Mouse (Mus musculus) erythroblast, embryonic 14.5 days (primary cell): Measurements from ENCODE around the gene Rab27a. TPM values are rescaled to one million over a fixed set of nuclear protein-coding genes. Genes with fewer than 3 reads are reported as not detected.

Experiments used
- H3K27me3 ChIP-seq: 2 replicates; pipeline ENCODE4 v1.6.1; 2012; ENCODE audit warnings: inconsistent platforms; ENCODE audit not compliant: control insufficient read depth
- H3K36me3 ChIP-seq: 2 replicates; pipeline ENCODE4 v1.6.1; 2012; ENCODE audit warnings: mild to moderate bottlenecking, inconsistent platforms; ENCODE audit not compliant: control insufficient read depth
- H3K4me1 ChIP-seq: 2 replicates; pipeline ENCODE4 v1.6.1; 2012; ENCODE audit warnings: inconsistent platforms; ENCODE audit not compliant: control insufficient read depth
- H3K4me3 ChIP-seq: replicated peaks from 2 replicates; pipeline ENCODE3; 2012; ENCODE audit warnings: moderate library complexity, mild to moderate bottlenecking, inconsistent platforms
- H3K9me3 ChIP-seq: 2 replicates; pipeline ENCODE4 v1.6.1; 2012; ENCODE audit warnings: low read length, inconsistent platforms, mixed read lengths; ENCODE audit not compliant: control insufficient read depth
- GATA1 ChIP-seq: IDR thresholded peaks from 2 replicates; pipeline ENCODE4 v1.6.1; 2012; ENCODE audit warnings: low read length, inconsistent platforms, mixed read lengths
- TAL1 ChIP-seq: IDR thresholded peaks from 3 replicates; pipeline ENCODE4 v1.6.1; 2012; ENCODE audit warnings: low read length, inconsistent platforms, mixed read lengths
- polyA plus RNA-seq: library from polyadenylated mRNA; stranded (reverse); fragments of >175 nt; gene quantifications from 2 replicates; pipeline ENCODE4 v1.2.3, GENCODE M21; 2012

Rab27a gene
- polyA plus RNA-seq, 1 experiment = 0.06 TPM

- Histone ChIP-seq H3K9me3 (no peaks in the 10 kb centered on the region), H3K4me1 (peaks cover 14% of the 10 kb centered on the region), H3K27me3 (no peaks in the 10 kb centered on the region), H3K4me3 (no peak overlapping the region), H3K36me3 (peaks cover 63% of the 10 kb centered on the region)
- TF ChIP-seq GATA1 (no peak), TAL1 (no peak)
Measured at GRCm38 (mm10) chr9:73118012-73118411, 73.4 kb downstream of the Rab27a start.

- Histone ChIP-seq H3K27me3 (no peaks in the 10 kb centered on the region), H3K4me3 (no peak overlapping the region), H3K4me1 (peaks cover 6% of the 10 kb centered on the region), H3K36me3 (peaks cover 84% of the 10 kb centered on the region), H3K9me3 (no peaks in the 10 kb centered on the region)
- TF ChIP-seq GATA1 = no peak
- no peak for TF ChIP-seq TAL1
Measured at GRCm38 (mm10) chr9:73121735-73122134, 77.1 kb downstream of the Rab27a start.

GRCm38 (mm10) chr9:73125043-73125570 lies 80.5 kb downstream of the Rab27a start:
- Histone ChIP-seq H3K36me3 (peaks cover 92% of the 10 kb centered on the region), H3K4me1 (peaks cover 6% of the 10 kb centered on the region), H3K4me3 (no peak overlapping the region), H3K9me3 (no peaks in the 10 kb centered on the region), H3K27me3 (no peaks in the 10 kb centered on the region)
- no peak for TF ChIP-seq GATA1

GRCm38 (mm10) chr9:73127457-73127856 lies 82.8 kb downstream of the Rab27a start:
- peaks cover 6% of the 10 kb centered on the region for H3K4me1 ChIP-seq
- no peaks in the 10 kb centered on the region for H3K27me3 ChIP-seq
- H3K36me3 ChIP-seq = peaks cover 68% of the 10 kb centered on the region
- no peak overlapping the region for H3K4me3 ChIP-seq
- no peak for TF ChIP-seq TAL1
- no peak for TF ChIP-seq GATA1
- H3K9me3 ChIP-seq = no peaks in the 10 kb centered on the region

- peaks cover 4% of the 10 kb centered on the region for H3K4me1 ChIP-seq
- TF ChIP-seq GATA1 = no peak
- no peak for TF ChIP-seq TAL1
- peaks cover 48% of the 10 kb centered on the region for H3K36me3 ChIP-seq
- no peak overlapping the region for H3K4me3 ChIP-seq
- no peaks in the 10 kb centered on the region for H3K27me3 ChIP-seq
- H3K9me3 ChIP-seq = no peaks in the 10 kb centered on the region
Measured at GRCm38 (mm10) chr9:73129875-73130274, 85.2 kb downstream of the Rab27a start.

GRCm38 (mm10) chr9:73130529-73130928 lies 85.9 kb downstream of the Rab27a start:
- no peaks in the 10 kb centered on the region for H3K9me3 ChIP-seq
- H3K27me3 ChIP-seq = no peaks in the 10 kb centered on the region
- peaks cover 41% of the 10 kb centered on the region for H3K36me3 ChIP-seq
- H3K4me1 ChIP-seq = no peaks in the 10 kb centered on the region
- TF ChIP-seq TAL1 (no peak), GATA1 (no peak)
- H3K4me3 ChIP-seq = no peak overlapping the region

- Histone ChIP-seq H3K4me1 (no peaks in the 10 kb centered on the region), H3K9me3 (no peaks in the 10 kb centered on the region), H3K4me3 (no peak overlapping the region), H3K27me3 (no peaks in the 10 kb centered on the region), H3K36me3 (no peaks in the 10 kb centered on the region)
- TF ChIP-seq TAL1 = no peak
- no peak for TF ChIP-seq GATA1
Measured at GRCm38 (mm10) chr9:73137341-73137886, 92.8 kb downstream of the Rab27a start.

Other genes with a start within 250 kb of the Rab27a start
- not detected in 2 replicates for gene Prtg, start 238.0 kb upstream of the Rab27a start, polyA plus RNA-seq
- not detected in 2 replicates for gene Pygo1, start 119.2 kb upstream of the Rab27a start, polyA plus RNA-seq
- gene Dyx1c1, start 86.1 kb upstream of the Rab27a start, polyA plus RNA-seq = not detected in 2 replicates
- 0.01 and 0.04 TPM in 2 replicates for gene Gm44503, start 86.0 kb upstream of the Rab27a start, polyA plus RNA-seq
- 0.05 TPM in 1 of 2 replicates, not detected in the other for gene Ccpg1os, start 59.5 kb upstream of the Rab27a start, polyA plus RNA-seq
- 0.47 and 0.51 TPM in 2 replicates for gene Ccpg1, start 59.4 kb upstream of the Rab27a start, polyA plus RNA-seq
- 0.01 and 0.05 TPM in 2 replicates for gene Pigb, start 4.5 kb upstream of the Rab27a start, polyA plus RNA-seq
- gene Khdc3, start 57.0 kb downstream of the Rab27a start, polyA plus RNA-seq = not detected in 2 replicates
- gene Gm20509, start 57.6 kb downstream of the Rab27a start, polyA plus RNA-seq = not detected in 2 replicates
- gene Rsl24d1, start 68.6 kb downstream of the Rab27a start, polyA plus RNA-seq = 0.10 and 0.37 TPM in 2 replicates